Mouse (Mus musculus) cerebral cortex, adult 2 months (tissue): ENCODE results near the gene Krtap2-4.

ENCODE experiments used
- WGBS: fragments of 180-500 bp; shearing (Covaris S2); methylation state at CpG from one replicate; pipeline ENCODE4 v1.1.7; 2018; 5-methylcytosine and 5-hydroxymethylcytosine counted together

Gene Krtap2-4

DNA sequence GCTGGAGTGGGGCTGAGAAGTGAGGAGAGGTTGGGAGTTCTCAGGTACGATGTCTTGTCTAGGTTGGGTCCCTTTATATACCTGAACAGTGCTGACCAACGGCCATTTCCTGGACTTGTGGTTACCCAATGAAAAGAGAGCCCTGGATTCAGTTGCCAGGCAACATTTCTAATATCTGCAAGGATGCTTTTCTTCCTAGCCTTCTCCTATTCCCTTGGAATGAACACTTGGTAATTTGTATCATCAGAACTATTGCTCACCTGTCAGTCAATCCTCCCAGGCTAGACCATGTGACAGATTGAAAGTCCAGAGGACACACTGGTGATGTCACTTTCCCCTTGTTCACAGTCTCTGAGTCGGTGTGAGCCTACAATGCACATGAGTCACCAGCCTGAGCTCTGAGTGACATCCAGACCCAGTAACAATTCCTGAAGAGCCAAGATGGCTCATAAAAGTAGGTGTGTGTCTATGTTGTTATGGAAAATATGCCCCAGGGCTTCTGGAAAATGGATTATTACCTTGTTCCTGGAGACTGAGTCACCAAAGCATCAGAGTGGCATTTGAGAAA, at the start of gene Krtap2-4:
Gene Krtap2-4 (minus strand): TSS at position 51 of the 568 bp plus-strand sequence.
- WGBS: 57% methylated on average over 3 of the region's 3 CpGs

- WGBS: 90% methylated on average over 10 of the region's 10 CpGs
These were observed 48.2 kb upstream of the Krtap2-4 start for GRCm38 (mm10) chr11:99662802-99663201.

DNA sequence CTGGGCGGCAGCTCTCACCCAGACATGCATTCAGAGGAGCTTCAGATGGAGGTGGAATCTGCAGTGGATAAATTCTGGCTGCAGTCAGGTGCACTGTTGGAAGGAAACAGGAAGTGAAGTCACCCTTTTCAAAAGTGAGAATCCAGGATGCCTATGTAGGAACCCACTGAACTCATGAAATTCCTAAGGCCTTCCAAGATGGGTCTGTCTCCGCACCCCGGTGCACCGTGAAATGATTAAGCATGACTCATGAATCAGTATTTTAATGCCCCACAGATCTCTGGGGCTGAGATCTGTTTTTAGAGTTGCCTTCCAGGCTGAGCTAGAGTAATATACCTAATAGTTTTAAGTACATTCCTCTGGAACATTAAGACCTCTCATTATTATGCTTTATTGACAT, 44.6 kb upstream of the Krtap2-4 start:
- WGBS: 84% methylated on average over 4 of the region's 4 CpGs

- WGBS: 74% methylated on average over 10 of the region's 10 CpGs
These were observed 43.9 kb upstream of the Krtap2-4 start, which contains the start of gene Gm11563 for GRCm38 (mm10) chr11:99658467-99659010. Gm11563 (minus strand) TSS chr11:99658960.

- WGBS: 45% methylated on average over 5 of the region's 5 CpGs
These were observed 42.4 kb upstream of the Krtap2-4 start for GRCm38 (mm10) chr11:99657051-99657450.

GRCm38 (mm10) chr11:99650136-99650535, 35.5 kb upstream of the Krtap2-4 start, which contains the start of gene Gm11555:
Gm11555 (minus strand) TSS chr11:99650236.
- 76% methylated on average over 2 of the region's 2 CpGs for WGBS

DNA sequence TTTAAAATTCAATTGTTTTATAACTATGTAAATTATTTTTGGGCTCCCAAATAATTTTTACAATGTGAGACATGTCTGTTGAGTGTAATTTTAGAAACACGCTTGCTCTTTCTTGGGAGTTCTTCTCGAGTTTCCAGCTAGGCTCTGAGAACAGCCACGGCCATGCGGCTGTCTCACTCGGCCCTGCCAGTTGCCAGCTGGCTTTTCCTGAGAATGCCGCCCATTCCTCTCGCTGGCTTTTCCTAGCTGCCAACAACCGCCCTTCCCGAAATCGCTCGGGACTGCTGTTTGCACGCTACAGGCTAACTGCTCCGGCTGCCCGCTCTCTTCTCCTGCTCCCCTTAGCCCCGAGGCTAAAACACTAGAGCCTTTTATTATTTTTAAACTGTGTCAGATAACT, 31.8 kb upstream of the Krtap2-4 start:
- WGBS: 54% methylated on average over 15 of the region's 15 CpGs

- WGBS: 32% methylated on average over 3 of the region's 3 CpGs
These were observed 29.7 kb upstream of the Krtap2-4 start for GRCm38 (mm10) chr11:99644351-99644750.

- 79% methylated on average over 9 of the region's 9 CpGs for WGBS
These were observed 29.0 kb upstream of the Krtap2-4 start, which contains the start of gene Krtap4-7 for GRCm38 (mm10) chr11:99643635-99644139. Krtap4-7 (minus strand) TSS chr11:99644089.

GRCm38 (mm10) chr11:99640926-99641325, 26.3 kb upstream of the Krtap2-4 start:
- 51% methylated on average over 1 of the region's 1 CpGs for WGBS

DNA sequence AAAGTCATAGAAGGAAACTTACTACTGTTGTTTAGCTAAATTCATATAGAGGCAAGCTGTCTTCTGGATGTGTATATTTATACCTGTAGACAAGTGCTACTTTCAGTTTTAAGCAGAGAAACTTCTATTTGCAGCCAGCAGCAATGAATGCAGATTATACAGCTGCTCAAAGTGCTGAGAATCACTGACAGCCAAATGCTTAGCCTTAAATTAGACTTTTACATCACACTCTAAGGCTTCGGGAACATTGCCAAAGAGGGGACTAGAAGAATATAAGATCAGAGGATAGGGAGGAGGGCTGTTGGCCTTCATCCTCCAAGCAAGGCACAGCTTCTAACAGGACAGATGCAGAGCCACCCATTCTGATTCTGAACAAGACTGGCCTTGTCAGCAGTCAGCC, 22.4 kb upstream of the Krtap2-4 start:
- 29% methylated on average over 1 of the region's 1 CpGs for WGBS

DNA sequence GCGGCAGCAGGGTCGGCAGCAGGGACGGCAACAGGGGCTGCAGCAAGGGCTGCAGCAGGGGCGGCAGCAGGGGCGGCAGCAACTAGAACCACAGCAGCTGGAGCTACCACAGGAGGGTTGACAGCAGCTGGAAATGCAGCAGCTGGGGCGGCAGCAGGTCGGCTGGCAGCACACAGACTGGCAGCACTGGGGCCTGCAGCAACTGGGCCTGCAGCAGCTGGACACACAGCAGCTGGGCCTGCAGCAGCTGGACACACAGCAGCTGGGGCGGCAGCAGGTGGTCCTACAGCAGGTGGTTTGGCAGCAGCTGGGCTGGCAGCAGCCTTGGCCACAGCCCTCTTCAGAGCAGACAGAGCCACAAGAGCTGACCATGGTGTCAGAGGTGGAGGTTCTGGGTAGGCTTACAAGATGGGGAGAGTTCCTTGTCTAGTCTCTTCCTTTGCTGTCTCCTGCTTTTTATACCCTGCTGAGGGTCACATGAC, 20.0 kb upstream of the Krtap2-4 start, which contains the start of gene Krtap4-2:
Gene Krtap4-2 (minus strand): TSS at position 432 of the 482 bp plus-strand sequence.
- 48% methylated on average over 8 of the region's 8 CpGs for WGBS

DNA sequence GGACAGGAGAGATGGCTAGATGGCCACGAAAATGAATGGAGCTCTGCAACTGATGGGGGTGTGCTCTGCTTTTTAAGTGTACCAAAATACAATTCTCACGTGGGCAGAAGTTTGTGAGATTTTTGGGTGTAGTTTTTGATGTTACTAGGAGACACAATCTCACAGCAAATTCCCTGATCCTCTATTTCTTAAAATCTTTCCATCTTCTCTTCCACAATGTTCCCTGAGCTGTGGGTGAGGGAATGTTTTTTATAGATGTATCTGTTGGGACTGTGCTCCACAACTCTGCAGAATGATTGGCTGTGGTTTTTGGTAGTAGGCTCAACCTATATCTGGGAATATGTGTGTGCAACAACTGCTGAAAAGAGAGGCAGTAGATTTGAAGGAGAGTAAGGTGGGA, 18.6 kb upstream of the Krtap2-4 start:
- 50% methylated on average over 2 of the region's 2 CpGs for WGBS

DNA sequence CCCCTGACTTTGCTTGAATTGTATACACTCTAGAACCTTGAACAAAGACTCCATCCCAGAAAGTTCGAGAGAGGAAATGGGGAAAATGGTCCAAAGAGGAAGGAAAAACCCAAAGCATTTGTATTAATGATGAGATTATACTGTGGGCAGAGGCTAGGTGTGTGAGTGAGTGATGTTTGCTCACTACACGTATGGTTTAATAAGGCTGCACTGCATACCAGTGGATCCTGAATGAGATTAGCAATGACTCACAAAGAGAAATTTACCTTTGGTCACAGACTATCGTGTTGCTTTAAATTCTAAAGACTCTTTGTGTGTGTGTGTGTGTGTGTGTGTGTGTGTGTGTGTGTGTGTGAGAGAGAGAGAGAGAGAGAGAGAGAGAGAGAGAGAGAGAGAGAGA, 16.2 kb upstream of the Krtap2-4 start:
- whole genome bisulfite sequencing: 77% methylated on average over 3 of the region's 3 CpGs

DNA sequence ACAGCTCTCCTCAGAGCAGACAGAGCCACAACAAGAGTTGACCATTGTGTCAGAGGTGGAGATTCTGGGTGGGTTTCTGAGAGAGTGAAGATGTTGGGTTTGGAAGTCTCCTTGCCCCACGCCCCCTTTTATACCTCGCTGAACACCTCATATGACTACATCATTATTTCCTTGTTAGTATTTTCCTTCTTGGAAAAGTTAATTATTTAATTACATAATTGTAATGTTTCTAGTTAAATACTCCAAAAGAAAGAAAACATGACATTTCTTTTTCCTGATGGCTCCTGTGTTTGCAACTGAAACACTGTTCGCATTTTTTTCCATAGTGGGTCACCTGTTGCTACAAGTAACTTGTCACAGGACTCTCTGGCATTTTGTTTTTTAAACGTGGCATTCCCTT, 13.5 kb upstream of the Krtap2-4 start, which contains the start of gene Krtap4-1:
Gene Krtap4-1 (minus strand): TSS at position 101 of the 400 bp plus-strand sequence.
- 84% methylated on average over 4 of the region's 4 CpGs for WGBS

GRCm38 (mm10) chr11:99620335-99620734, 5.7 kb upstream of the Krtap2-4 start, which contains the start of gene Gm11562:
Gm11562 (minus strand) TSS chr11:99620435.
- 87% methylated on average over 2 of the region's 2 CpGs for WGBS

DNA sequence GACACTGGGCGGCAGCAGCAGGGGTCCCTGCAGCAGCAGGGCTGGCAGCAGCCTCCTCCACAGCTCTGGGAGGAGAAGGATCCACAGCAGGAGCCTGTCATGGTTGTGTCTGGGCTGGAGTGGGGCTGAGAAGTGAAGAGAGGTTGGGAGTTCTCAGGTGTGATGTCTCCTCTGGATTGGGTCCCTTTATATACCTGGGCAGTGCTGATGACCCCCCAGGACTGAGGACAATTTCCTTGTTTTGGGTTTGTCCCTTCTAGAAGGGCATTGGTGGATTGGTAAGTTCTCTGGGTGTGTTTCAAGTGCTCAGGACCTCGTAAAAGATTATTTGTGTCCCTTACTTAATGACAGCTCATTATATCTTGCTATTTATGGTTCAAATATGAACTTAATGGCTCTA, 4.6 kb downstream of the Krtap2-4 start, which contains the start of gene Gm11937:
Gene Gm11937 (minus strand): TSS at position 101 of the 400 bp plus-strand sequence.
- WGBS: 62% methylated on average over 1 of the region's 2 CpGs

GRCm38 (mm10) chr11:99609126-99609525, 5.5 kb downstream of the Krtap2-4 start:
- WGBS: 40% methylated on average over 1 of the region's 1 CpGs

GRCm38 (mm10) chr11:99603208-99603607, 11.4 kb downstream of the Krtap2-4 start, which contains the start of gene Gm11938:
Gm11938 (minus strand) TSS chr11:99603308.
- 83% methylated on average over 1 of the region's 1 CpGs for WGBS

- WGBS: 69% methylated on average over 6 of the region's 6 CpGs
These were observed 16.9 kb downstream of the Krtap2-4 start, which contains the start of gene Krtap9-3 for GRCm38 (mm10) chr11:99597742-99598141. Krtap9-3 (minus strand) TSS chr11:99598105.

DNA sequence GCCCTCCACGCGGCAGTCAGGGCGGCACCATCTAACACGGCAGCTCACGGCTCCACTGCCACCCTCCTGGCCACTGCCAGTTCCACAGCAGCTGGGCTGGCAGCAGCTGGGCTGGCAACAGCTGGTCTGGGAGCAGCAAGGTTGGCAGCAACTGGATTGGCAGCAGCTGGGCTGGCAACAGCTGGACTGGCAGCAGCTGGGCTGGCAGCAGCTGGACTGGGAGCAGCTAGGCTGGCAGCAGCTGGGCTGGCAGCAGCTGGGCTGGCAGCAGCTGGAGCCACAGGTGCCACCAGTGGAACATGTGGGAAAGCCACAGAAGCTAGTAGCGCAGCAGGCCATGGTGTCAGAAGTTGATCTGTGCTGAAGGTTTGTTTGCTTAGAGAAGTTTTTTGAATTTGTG, 23.7 kb downstream of the Krtap2-4 start, which contains the start of gene Krtap1-3:
Gene Krtap1-3 (minus strand): TSS at position 359 of the 400 bp plus-strand sequence.
- WGBS: 86% methylated on average over 6 of the region's 6 CpGs

DNA sequence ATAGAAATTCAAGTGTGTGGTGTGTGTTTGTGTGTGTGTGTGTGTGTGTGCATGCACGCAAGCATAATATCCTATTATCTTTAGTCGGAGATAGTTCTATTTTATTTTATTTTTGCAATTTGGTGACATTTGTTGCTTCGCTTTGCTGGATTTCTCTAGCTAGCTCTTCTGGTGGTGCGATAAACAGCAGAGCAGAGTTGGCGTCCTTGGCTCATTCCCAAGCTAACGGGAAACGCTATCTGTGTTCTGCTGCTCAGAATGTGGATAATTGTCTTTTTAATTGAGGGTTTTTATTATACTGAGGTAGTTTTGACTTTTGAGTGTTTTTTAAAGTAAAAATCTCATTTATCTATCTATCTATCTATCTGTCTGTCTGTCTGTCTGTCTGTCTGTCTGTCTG, 29.6 kb downstream of the Krtap2-4 start:
- 51% methylated on average over 7 of the region's 7 CpGs for WGBS
